Mouse (Mus musculus): Measurements from ENCODE around the gene Lin7b.
A peak's percentile ranks its signal among the peaks of the same experiment; 100 is the strongest.

DNA sequence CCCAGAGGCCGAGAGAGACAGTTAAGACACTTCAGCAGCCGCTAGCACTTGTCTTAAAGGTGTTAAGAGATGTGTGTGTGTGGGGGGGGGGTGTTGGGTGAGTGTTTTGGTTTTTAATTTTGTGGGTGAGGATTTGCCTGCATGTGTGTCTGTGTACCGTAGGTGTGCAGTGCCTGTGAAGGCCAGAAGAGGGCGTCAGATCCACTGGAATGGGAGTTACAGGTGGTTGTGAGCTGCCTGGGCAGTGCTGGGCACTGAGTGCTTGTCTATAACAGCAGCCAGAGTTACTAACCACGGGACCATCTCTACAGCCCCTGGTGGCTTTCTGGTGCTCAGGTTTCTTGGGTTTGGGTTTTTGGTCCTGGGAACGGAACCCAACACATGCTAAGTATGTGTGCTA lies 38.9 kb downstream of the Lin7b start:
- TF ChIP-seq GABPA (IDR thresholded peaks at IDR 0.05; ENCODE audit: low read depth, low read length) (no peak), TCF12 (IDR thresholded peaks at IDR 0.05; ENCODE audit: low read depth, low read length) (no peak), POLR2A (IDR thresholded peaks at IDR 0.05; ENCODE audit: control insufficient read depth in 1 of 2, insufficient read depth in 1 of 2, low read depth in 1 of 2, low read length in 2 of 2, poor library complexity in 1 of 2) (no peak), GATA1 (IDR thresholded peaks at IDR 0.05; ENCODE audit: low read depth, low read length) (no peak), TAL1 (IDR thresholded peaks at IDR 0.05; ENCODE audit: low read length) (no peak), JUND (IDR thresholded peaks at IDR 0.05; ENCODE audit: low read depth, low read length) (no peak), SIN3A (IDR thresholded peaks at IDR 0.05; ENCODE audit: low read length) (no peak), CTCF (IDR thresholded peaks at IDR 0.05 in 2 of 3, conservative IDR thresholded peaks at IDR 0.05 in 1 of 3; ENCODE audit: control insufficient read depth in 1 of 3, insufficient read depth in 1 of 3, low read depth in 2 of 3, low read length in 3 of 3, poor library complexity in 1 of 3, severe bottlenecking in 1 of 3) (peak; percentile 40 to 51 (median 48)), MAFK (IDR thresholded peaks at IDR 0.05; ENCODE audit: borderline replicate concordance, low read depth, low read length) (no peak), BHLHE40 (IDR thresholded peaks at IDR 0.05; ENCODE audit: borderline replicate concordance, low read depth, low read length) (no peak), EP300 (IDR thresholded peaks at IDR 0.05; ENCODE audit: low read depth in 1 of 2, low read length in 2 of 2) (no peak)

Data from MEL (cell line).